In the genomic region with DNA sequence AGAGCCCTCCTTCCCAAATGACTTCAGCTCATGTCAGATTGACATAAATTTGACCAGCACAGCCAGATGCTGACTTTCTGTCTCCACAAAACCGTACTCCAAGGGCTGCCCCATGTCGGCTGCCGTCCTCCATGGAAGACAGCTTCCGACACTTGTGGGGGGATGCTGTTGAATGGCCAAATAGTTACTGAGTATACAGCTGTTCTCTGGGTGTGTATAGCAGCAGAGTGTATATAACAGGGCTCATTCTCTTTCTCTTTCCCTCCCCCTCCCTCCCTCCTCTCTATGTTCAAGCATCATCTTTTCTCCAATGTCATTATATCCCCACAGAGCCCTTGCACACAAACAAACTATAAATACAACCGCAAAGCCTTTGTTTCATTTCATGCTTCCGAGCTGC, we compare ENCODE assay signal across 12 mouse cellular contexts. TPM values are rescaled to one million over a fixed set of nuclear protein-coding genes. Genes with fewer than 3 reads are reported as not detected.
DNase-seq lines count a peak whose midpoint lies in the region; ATAC-seq and TF ChIP-seq lines count a peak whose summit lies in the region.
"Had no signal": no experiment of that assay in that cellular context is flagged by ENCODE, and none has a peak within 500 bp of the region (broad histone marks: within the 10 kb centered on the region; RNA-seq: fewer than 3 reads in every experiment).

No protein-coding gene starts in this region.

- peak overlapping the region; percentile 39 for H3K4me2 ChIP-seq in kidney, embryonic 15.5 days
- H3K4me2 ChIP-seq in intestine, postnatal 0 days (replicated peaks; ENCODE audit: low read depth) = peak overlapping the region; percentile 18
- H3K4me2 ChIP-seq: heart, embryonic 11.5 days had no signal

- no peaks in the 10 kb centered on the region for H3K9me3 ChIP-seq in kidney, embryonic 15.5 days (replicated peaks)
- H3K9me3 ChIP-seq in intestine, postnatal 0 days (ENCODE audit: control insufficient read depth) = no peaks in the 10 kb centered on the region

- peak; percentile 37; the same call in 1 of the 2 replicates for ATAC-seq in kidney, embryonic 15.5 days (replicated peaks; ENCODE audit: low FRiP score)
- ATAC-seq in intestine, postnatal 0 days = no peak

- H3K27ac ChIP-seq in kidney, embryonic 15.5 days = peak overlapping the region; percentile 78
- H3K27ac ChIP-seq in testis, adult 2 months (ENCODE audit: control insufficient read depth, insufficient read depth, low read depth, low read length) = peak overlapping the region; percentile 16
- no peak overlapping the region for H3K27ac ChIP-seq in intestine, postnatal 0 days (ENCODE audit: low read depth, low read length)

- H3K4me1 ChIP-seq in kidney, embryonic 15.5 days = peaks cover 58% of the 10 kb centered on the region
- no peaks in the 10 kb centered on the region; the same call in 1 of the 2 replicates for H3K4me1 ChIP-seq in testis, adult 2 months (ENCODE audit: control insufficient read depth, insufficient read depth, low read length)
- no peaks in the 10 kb centered on the region for H3K4me1 ChIP-seq in intestine, postnatal 0 days (replicated peaks; ENCODE audit: control insufficient read depth, insufficient read depth, low read length)

- DNase-seq in kidney, postnatal 14 days = no peak
- DNase-seq in testis, postnatal 10 days (ENCODE audit: low spot score) = no peak
- DNase-seq in spleen, adult 18-20 months = no peak
- DNase-seq in embryo, embryonic 10 days (ENCODE audit: low spot score) = no peak
- no peak for DNase-seq in thymus, postnatal 10 days (ENCODE audit: low spot score in 2 of 2)
- DNase-seq: cerebellum, adult 11 months; layer of hippocampus, postnatal 36 days; lung, adult 2 months had no signal

- H3K36me3 ChIP-seq in kidney, embryonic 15.5 days = no peaks in the 10 kb centered on the region
- H3K36me3 ChIP-seq in testis, adult 2 months (ENCODE audit: control insufficient read depth, insufficient read depth, low read length) = no peaks in the 10 kb centered on the region
- no peaks in the 10 kb centered on the region for H3K36me3 ChIP-seq in intestine, postnatal 0 days (ENCODE audit: control insufficient read depth, insufficient read depth)

- WGBS in kidney, embryonic 15.5 days = 19% methylated on average over 6 of the region's 6 CpGs
- 53% methylated on average over 6 of the region's 6 CpGs for WGBS in intestine, postnatal 0 days

- H3K9ac ChIP-seq in kidney, embryonic 15.5 days = no peak overlapping the region
- H3K9ac ChIP-seq in intestine, postnatal 0 days (ENCODE audit: low read depth, low read length) = no peak overlapping the region

- no peak for TF ChIP-seq CTCF in testis, adult 2 months (IDR thresholded peaks at IDR 0.05; ENCODE audit: control insufficient read depth, insufficient read depth, insufficient replicate concordance, low read depth, low read length)
- no peak for TF ChIP-seq CTCF in intestine, postnatal 0 days (IDR thresholded peaks at IDR 0.05; ENCODE audit: low read depth)

- TF ChIP-seq POLR2A in testis, adult 2 months (IDR thresholded peaks at IDR 0.05; ENCODE audit: control insufficient read depth, low read depth, low read length) = no peak

- peak overlapping the region; percentile 16; the same call in 1 of the 2 replicates for H3K4me3 ChIP-seq in kidney, embryonic 15.5 days (replicated peaks)
- H3K4me3 ChIP-seq in testis, adult 2 months (ENCODE audit: control insufficient read depth, low read depth, low read length) = no peak overlapping the region
- no peak overlapping the region for H3K4me3 ChIP-seq in intestine, postnatal 0 days (ENCODE audit: low read depth, low read length)

- H3K27me3 ChIP-seq in kidney, embryonic 15.5 days = no peaks in the 10 kb centered on the region
- no peaks in the 10 kb centered on the region for H3K27me3 ChIP-seq in testis, adult 2 months (ENCODE audit: control insufficient read depth, insufficient read depth, low read length)
- H3K27me3 ChIP-seq in intestine, postnatal 0 days (replicated peaks; ENCODE audit: control insufficient read depth, insufficient read depth, low read length) = no peaks in the 10 kb centered on the region

RNA-seq across cellular contexts. Expression of a gene that starts 43.7 kb away (rescaled TPM):
- polyA plus RNA-seq in kidney, embryonic 15.5 days (2015; fragmentation: Nextera tagmentation; extraction: Ambion mirVana) = 10.0 and 11.6 TPM in 2 replicates
- polyA plus RNA-seq in testis, adult 2 months (2012; rRNA removed) = 0.20 and 0.24 TPM in 2 replicates
- 0.68 and 0.73 TPM in 2 replicates for polyA plus RNA-seq in intestine, postnatal 0 days (2015; fragmentation: Nextera tagmentation; extraction: Ambion mirVana)
